Mouse (Mus musculus): Measurements from ENCODE around the gene Srrm3. TPM values are rescaled to one million over a fixed set of nuclear protein-coding genes. Genes with fewer than 3 reads are reported as not detected.

Gene Srrm3
- polyA plus RNA-seq, 2 experiments = 0.01 TPM; not detected in 1

- no peak for DNase-seq (ENCODE audit: low read depth in 3 of 3, low spot score in 3 of 3)
- no peak overlapping the region for H3K4me2 ChIP-seq (ENCODE audit: low read depth)
- TF ChIP-seq CTCF (IDR thresholded peaks at IDR 0.05; ENCODE audit: low read depth) (no peak), EP300 (IDR thresholded peaks at IDR 0.05; ENCODE audit: low read depth) (no peak)
- WGBS (ENCODE audit: insufficient replicate concordance) = 45% methylated on average over 9 of the region's 9 CpGs
- H3K4me1 ChIP-seq (replicated peaks; ENCODE audit: control insufficient read depth in 2 of 2, insufficient read depth in 2 of 2, low read length in 1 of 2) = no peaks in the 10 kb centered on the region
- H3K27ac ChIP-seq = no peak overlapping the region
- H3K9me3 ChIP-seq (ENCODE audit: control insufficient read depth, low read length) = no peaks in the 10 kb centered on the region
- H3K4me3 ChIP-seq (ENCODE audit: insufficient read depth in 1 of 2, low read depth in 2 of 2, low read length in 2 of 2) = no peak overlapping the region
- no peak overlapping the region for H3K9ac ChIP-seq (replicated peaks)
- no peaks in the 10 kb centered on the region for H3K36me3 ChIP-seq (replicated peaks; ENCODE audit: control insufficient read depth, insufficient read depth, low read depth)
- ATAC-seq (ENCODE audit: insufficient read depth) = no peak
- H3K27me3 ChIP-seq (ENCODE audit: control insufficient read depth, insufficient read depth, low read length) = peaks cover 23% of the 10 kb centered on the region
These were observed 86.1 kb downstream of the Srrm3 start for GRCm38 (mm10) chr5:135892589-135893351.

GRCm38 (mm10) chr5:135894958-135895357, 88.3 kb downstream of the Srrm3 start:
- Histone ChIP-seq H3K27me3 (ENCODE audit: control insufficient read depth, insufficient read depth, low read length) (peaks cover 7% of the 10 kb centered on the region), H3K36me3 (replicated peaks; ENCODE audit: control insufficient read depth, insufficient read depth, low read depth) (no peaks in the 10 kb centered on the region), H3K4me1 (replicated peaks; ENCODE audit: control insufficient read depth in 2 of 2, insufficient read depth in 2 of 2, low read length in 1 of 2) (no peaks in the 10 kb centered on the region), H3K4me2 (ENCODE audit: low read depth) (no peak overlapping the region), H3K27ac (no peak overlapping the region), H3K9ac (replicated peaks) (no peak overlapping the region), H3K4me3 (ENCODE audit: insufficient read depth in 1 of 2, low read depth in 2 of 2, low read length in 2 of 2) (no peak overlapping the region), H3K9me3 (ENCODE audit: control insufficient read depth, low read length) (no peaks in the 10 kb centered on the region)
- WGBS (ENCODE audit: insufficient replicate concordance) = 58% methylated on average over 6 of the region's 6 CpGs
- TF ChIP-seq EP300 (IDR thresholded peaks at IDR 0.05; ENCODE audit: low read depth) (no peak), CTCF (IDR thresholded peaks at IDR 0.05; ENCODE audit: low read depth) (no peak)
- DNase-seq (ENCODE audit: low read depth in 3 of 3, low spot score in 3 of 3) (no peak), ATAC-seq (ENCODE audit: insufficient read depth) (no peak)

- Histone ChIP-seq H3K27ac (no peak overlapping the region), H3K36me3 (replicated peaks; ENCODE audit: control insufficient read depth, insufficient read depth, low read depth) (no peaks in the 10 kb centered on the region), H3K27me3 (ENCODE audit: control insufficient read depth, insufficient read depth, low read length) (no peaks in the 10 kb centered on the region), H3K9me3 (ENCODE audit: control insufficient read depth, low read length) (no peaks in the 10 kb centered on the region), H3K4me3 (ENCODE audit: insufficient read depth in 1 of 2, low read depth in 2 of 2, low read length in 2 of 2) (no peak overlapping the region), H3K4me2 (ENCODE audit: low read depth) (no peak overlapping the region), H3K4me1 (replicated peaks; ENCODE audit: control insufficient read depth in 2 of 2, insufficient read depth in 2 of 2, low read length in 1 of 2) (no peaks in the 10 kb centered on the region), H3K9ac (replicated peaks) (no peak overlapping the region)
- DNase-seq (ENCODE audit: low read depth in 3 of 3, low spot score in 3 of 3) = peak; percentile 52 to 59 (median 52)
- no peak for ATAC-seq (ENCODE audit: insufficient read depth)
- no peak for TF ChIP-seq EP300 (IDR thresholded peaks at IDR 0.05; ENCODE audit: low read depth)
- peak; percentile 69 for TF ChIP-seq CTCF (IDR thresholded peaks at IDR 0.05; ENCODE audit: low read depth)
- WGBS (ENCODE audit: insufficient replicate concordance) = 15% methylated on average over 3 of the region's 3 CpGs
These were observed 91.3 kb downstream of the Srrm3 start for GRCm38 (mm10) chr5:135898028-135898427.

DNA sequence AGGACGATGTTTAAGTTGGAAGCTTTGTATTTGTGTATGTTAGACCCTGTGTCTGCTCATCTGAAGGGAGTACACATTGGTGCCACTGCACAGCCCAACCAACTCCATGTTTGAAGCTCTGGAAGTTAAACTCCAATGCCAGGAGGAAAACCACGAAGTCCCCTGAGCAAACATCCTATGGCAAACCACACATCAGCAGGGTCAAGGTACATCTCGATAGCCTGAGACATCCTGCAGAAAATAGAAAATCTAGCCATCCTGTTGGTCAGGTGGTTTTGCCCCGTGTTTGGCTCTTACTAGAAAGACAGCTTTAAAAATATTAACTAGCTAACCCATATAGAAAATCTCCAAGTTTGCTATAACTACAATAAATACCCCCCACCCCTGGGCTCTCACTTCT, 92.3 kb downstream of the Srrm3 start:
- H3K4me1 ChIP-seq (replicated peaks; ENCODE audit: control insufficient read depth in 2 of 2, insufficient read depth in 2 of 2, low read length in 1 of 2) = no peaks in the 10 kb centered on the region

GRCm38 (mm10) chr5:135899833-135900232, 93.1 kb downstream of the Srrm3 start:
- ATAC-seq (ENCODE audit: insufficient read depth) (no peak), DNase-seq (ENCODE audit: low read depth in 3 of 3, low spot score in 3 of 3) (no peak)
- Histone ChIP-seq H3K27ac (no peak overlapping the region), H3K4me1 (replicated peaks; ENCODE audit: control insufficient read depth in 2 of 2, insufficient read depth in 2 of 2, low read length in 1 of 2) (no peaks in the 10 kb centered on the region), H3K4me2 (ENCODE audit: low read depth) (no peak overlapping the region), H3K4me3 (ENCODE audit: insufficient read depth in 1 of 2, low read depth in 2 of 2, low read length in 2 of 2) (no peak overlapping the region), H3K9me3 (ENCODE audit: control insufficient read depth, low read length) (no peaks in the 10 kb centered on the region), H3K9ac (replicated peaks) (no peak overlapping the region), H3K36me3 (replicated peaks; ENCODE audit: control insufficient read depth, insufficient read depth, low read depth) (no peaks in the 10 kb centered on the region), H3K27me3 (ENCODE audit: control insufficient read depth, insufficient read depth, low read length) (no peaks in the 10 kb centered on the region)
- TF ChIP-seq EP300 (IDR thresholded peaks at IDR 0.05; ENCODE audit: low read depth) = no peak
- no peak for TF ChIP-seq CTCF (IDR thresholded peaks at IDR 0.05; ENCODE audit: low read depth)
- 62% methylated on average over 4 of the region's 4 CpGs for WGBS (ENCODE audit: insufficient replicate concordance)

More for the DNA sequence above, 92.3 kb downstream of the Srrm3 start:
- no peak overlapping the region for H3K9ac ChIP-seq (replicated peaks)
- ATAC-seq (ENCODE audit: insufficient read depth) (no peak), DNase-seq (ENCODE audit: low read depth in 3 of 3, low spot score in 3 of 3) (no peak)
- no peaks in the 10 kb centered on the region for H3K9me3 ChIP-seq (ENCODE audit: control insufficient read depth, low read length)
- no peaks in the 10 kb centered on the region for H3K36me3 ChIP-seq (replicated peaks; ENCODE audit: control insufficient read depth, insufficient read depth, low read depth)
- H3K27me3 ChIP-seq (ENCODE audit: control insufficient read depth, insufficient read depth, low read length) = no peaks in the 10 kb centered on the region
- TF ChIP-seq EP300 (IDR thresholded peaks at IDR 0.05; ENCODE audit: low read depth) (no peak), CTCF (IDR thresholded peaks at IDR 0.05; ENCODE audit: low read depth) (no peak)
- no peak overlapping the region for H3K4me3 ChIP-seq (ENCODE audit: insufficient read depth in 1 of 2, low read depth in 2 of 2, low read length in 2 of 2)
- no peak overlapping the region for H3K27ac ChIP-seq
- 37% methylated on average over 4 of the region's 4 CpGs for WGBS (ENCODE audit: insufficient replicate concordance)
- no peak overlapping the region for H3K4me2 ChIP-seq (ENCODE audit: low read depth)
